ENCODE assay signal across 32 mouse cellular contexts in the genomic region with DNA sequence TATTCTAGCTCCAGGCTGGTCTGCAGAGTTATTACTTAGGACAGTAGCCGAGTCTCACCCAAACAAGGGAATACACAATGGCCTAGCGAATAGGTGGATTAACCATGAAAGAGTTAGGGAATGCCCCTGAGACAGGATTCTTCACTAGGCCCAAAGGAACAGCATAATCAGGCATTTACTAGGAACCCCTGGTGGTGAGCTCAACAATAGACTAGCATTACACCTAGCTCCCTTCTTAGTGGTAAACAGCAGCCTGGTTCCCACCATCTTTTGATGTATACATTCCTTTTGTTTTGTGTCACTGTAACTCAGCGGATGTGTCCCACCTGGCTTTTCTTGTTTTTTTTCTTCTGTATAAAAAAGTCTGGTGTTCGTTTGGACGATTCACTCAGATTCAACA.
"Had no signal": no experiment of that assay in that cellular context is flagged by ENCODE, and none has a peak within 500 bp of the region (broad histone marks: within the 10 kb centered on the region; RNA-seq: fewer than 3 reads in every experiment).

No protein-coding gene starts in this region.

- H3K9ac ChIP-seq: heart, embryonic 13.5 days; heart, embryonic 15.5 days; hindbrain, embryonic 12.5 days; hindbrain, embryonic 13.5 days; hindbrain, embryonic 14.5 days; hindbrain, embryonic 15.5 days; intestine, embryonic 15.5 days; kidney, embryonic 15.5 days had no signal

- H3K4me1 ChIP-seq: heart, embryonic 13.5 days; heart, embryonic 15.5 days; hindbrain, embryonic 10.5 days; hindbrain, embryonic 12.5 days; hindbrain, embryonic 13.5 days; hindbrain, embryonic 15.5 days; intestine, embryonic 15.5 days; kidney, embryonic 15.5 days had no signal

- H3K4me3 ChIP-seq: heart, embryonic 13.5 days; heart, embryonic 15.5 days; hindbrain, embryonic 10.5 days; hindbrain, embryonic 12.5 days; hindbrain, embryonic 13.5 days; hindbrain, embryonic 15.5 days; intestine, embryonic 15.5 days; kidney, embryonic 15.5 days; layer of hippocampus, adult 2 months; left cerebral cortex, adult 2 months had no signal

- H3K4me2 ChIP-seq: heart, embryonic 13.5 days; heart, embryonic 15.5 days; hindbrain, embryonic 12.5 days; hindbrain, embryonic 13.5 days; hindbrain, embryonic 14.5 days; hindbrain, embryonic 15.5 days; intestine, embryonic 15.5 days; kidney, embryonic 15.5 days had no signal

- ATAC-seq: hindbrain, embryonic 16.5 days; hindbrain, postnatal 0 days; inflammation-experienced regulatory T-cells, adult 6 months; intestine, embryonic 15.5 days; intestine, embryonic 16.5 days; intestine, postnatal 0 days had no signal

- DNase-seq: heart, postnatal 10 days; heart, postnatal 14 days; heart, postnatal 36 days; heart, postnatal 4 days; kidney, adult 11 months; kidney, adult 18-20 months; kidney, adult 2 months; kidney, adult 8-10 months; kidney, adult 9 months; kidney, postnatal 10 days; kidney, postnatal 14 days; kidney, postnatal 36 days; kidney, postnatal 4 days; layer of hippocampus, adult 9-11 months; layer of hippocampus, postnatal 36 days had no signal

- H3K36me3 ChIP-seq: heart, embryonic 13.5 days; heart, embryonic 15.5 days; hindbrain, embryonic 10.5 days; hindbrain, embryonic 12.5 days; hindbrain, embryonic 13.5 days; hindbrain, embryonic 15.5 days; intestine, embryonic 15.5 days; kidney, embryonic 15.5 days had no signal

- H3K9me3 ChIP-seq: heart, embryonic 13.5 days; heart, embryonic 15.5 days; hindbrain, embryonic 10.5 days; hindbrain, embryonic 12.5 days; hindbrain, embryonic 13.5 days; hindbrain, embryonic 15.5 days; intestine, embryonic 15.5 days; kidney, embryonic 15.5 days had no signal

- H3K27ac ChIP-seq: heart, embryonic 13.5 days; heart, embryonic 15.5 days; hindbrain, embryonic 10.5 days; hindbrain, embryonic 12.5 days; hindbrain, embryonic 13.5 days; hindbrain, embryonic 14.5 days; hindbrain, embryonic 15.5 days; hindbrain, postnatal 0 days; intestine, embryonic 15.5 days; kidney, embryonic 15.5 days; kidney, postnatal 0 days; layer of hippocampus, adult 2 months; left cerebral cortex, adult 2 months had no signal

- H3K27me3 ChIP-seq: heart, embryonic 13.5 days; heart, embryonic 15.5 days; hindbrain, embryonic 12.5 days; hindbrain, embryonic 13.5 days; hindbrain, embryonic 15.5 days; intestine, embryonic 15.5 days; kidney, embryonic 15.5 days had no signal
